ENCODE assay signal across 10 mouse cellular contexts in genomic region chr2:25194486-25195171, GRCm38 (mm10). TPM values are rescaled to one million over a fixed set of nuclear protein-coding genes. Genes with fewer than 3 reads are reported as not detected.
DNase-seq lines count a peak whose midpoint lies in the region; ATAC-seq and TF ChIP-seq lines count a peak whose summit lies in the region.
"Had no signal": no experiment of that assay in that cellular context is flagged by ENCODE, and none has a peak within 500 bp of the region (broad histone marks: within the 10 kb centered on the region; RNA-seq: fewer than 3 reads in every experiment).

No protein-coding gene starts in this region.

- peaks cover 26% of the 10 kb centered on the region for H3K4me1 ChIP-seq in lung, adult 2 months (ENCODE audit: control insufficient read depth, insufficient read depth, low read length)
- H3K4me1 ChIP-seq in liver, embryonic 16.5 days (ENCODE audit: control insufficient read depth, low read depth, low read length), result peaks cover 40% of the 10 kb centered on the region

- peak overlapping the region; percentile 71 for H3K4me2 ChIP-seq in liver, embryonic 16.5 days (ENCODE audit: low read depth, low read length)

- H3K9ac ChIP-seq in liver, embryonic 16.5 days (ENCODE audit: low read depth, low read length), result peak overlapping the region; percentile 61; the same call in 1 of the 2 replicates

- peak; percentile 29 for DNase-seq in lung, adult 2 months
- DNase-seq in lung, postnatal 10 days, result no peak
- peak; percentile 58 for DNase-seq in thymus, postnatal 0 days (ENCODE audit: low spot score)
- DNase-seq in cerebellum, adult 8-10 months, result no peak
- DNase-seq in layer of hippocampus, postnatal 36 days, result no peak

- TF ChIP-seq POLR2A in lung, adult 2 months (IDR thresholded peaks at IDR 0.05; ENCODE audit: borderline replicate concordance, extremely low read depth, low read depth, low read length), result 0 out of 2 replicates have a peak, but pooled peaks have one; percentile 28

- no peaks in the 10 kb centered on the region for H3K9me3 ChIP-seq in liver, embryonic 16.5 days (replicated peaks; ENCODE audit: control insufficient read depth, low read length)

- peak overlapping the region; percentile 4 for H3K4me3 ChIP-seq in lung, adult 2 months (replicated peaks; ENCODE audit: extremely low read depth, low read depth, low read length)
- H3K4me3 ChIP-seq in liver, embryonic 16.5 days (ENCODE audit: low read depth, low read length), result peak overlapping the region; percentile 54

- TF ChIP-seq CTCF in lung, adult 2 months (IDR thresholded peaks at IDR 0.05; ENCODE audit: insufficient read depth, low read length), result no peak

- peak overlapping the region; percentile 52 for H3K27ac ChIP-seq in liver, embryonic 16.5 days (ENCODE audit: low read length)

- no peaks in the 10 kb centered on the region for H3K27me3 ChIP-seq in liver, embryonic 16.5 days (ENCODE audit: control insufficient read depth, insufficient read depth, low read depth, low read length)

- 52% methylated on average over 17 of the region's 17 CpGs for WGBS in lung, adult 2 months
- WGBS in liver, embryonic 16.5 days (ENCODE audit: insufficient replicate concordance), result 35% methylated on average over 17 of the region's 17 CpGs

- H3K36me3 ChIP-seq in liver, embryonic 16.5 days (ENCODE audit: control insufficient read depth, insufficient read depth), result peaks cover 2% of the 10 kb centered on the region; the same call in 1 of the 2 replicates

- peak; percentile 29 for ATAC-seq in granulocyte monocyte progenitor cell, adult 5-6 weeks (replicated peaks; ENCODE audit: poor library complexity, severe bottlenecking)
- no peak for ATAC-seq in liver, embryonic 16.5 days (ENCODE audit: low read depth)
- no peak for ATAC-seq in megakaryocyte progenitor cell, adult 5-6 weeks (replicated peaks; ENCODE audit: poor library complexity)

RNA-seq across cellular contexts. Expression of gene Tor4a, which starts 2.1 kb away (rescaled TPM):
- 52.8 and 54.9 TPM in 2 replicates for polyA plus RNA-seq in lung, adult 2 months (2012; rRNA removed)
- 14.6 and 20.2 TPM in 2 replicates for total RNA-seq in granulocyte monocyte progenitor cell, adult 5-6 weeks (2014; fragmentation: Nextera tagmentation)
- total RNA-seq in granulocyte monocyte progenitor cell, adult 5-6 weeks (2017), result 14.7 and 16.4 TPM in 2 replicates
- 6.5 and 6.6 TPM in 2 replicates for polyA plus RNA-seq in liver, embryonic 16.5 days (2015; fragmentation: Nextera tagmentation; extraction: Ambion mirVana)
- polyA plus RNA-seq in thymus, postnatal 0 days (2015; fragmentation: Nextera tagmentation; extraction: Ambion mirVana), result 23.5 and 25.6 TPM in 2 replicates
- 11.4 and 12.5 TPM in 2 replicates for total RNA-seq in megakaryocyte progenitor cell, adult 5-6 weeks (2015)
- total RNA-seq in megakaryocyte progenitor cell, adult 5-6 weeks (2017), result 16.1 and 17.6 TPM in 2 replicates
- 1 to 10 TPM; 1.3 to 1.8 TPM for total RNA-seq in layer of hippocampus, postnatal 36 days (2021)

RNA-seq across cellular contexts. Expression of gene Nrarp, which starts 14.1 kb away (rescaled TPM):
- polyA plus RNA-seq in lung, adult 2 months (2012; rRNA removed), result 46.0 and 69.2 TPM in 2 replicates
- total RNA-seq in granulocyte monocyte progenitor cell, adult 5-6 weeks (2014; fragmentation: Nextera tagmentation), result 0.62 TPM in 1 of 2 replicates, not detected in the other
- 0.39 and 0.72 TPM in 2 replicates for total RNA-seq in granulocyte monocyte progenitor cell, adult 5-6 weeks (2017)
- polyA plus RNA-seq in liver, embryonic 16.5 days (2015; fragmentation: Nextera tagmentation; extraction: Ambion mirVana), result 1.1 and 1.3 TPM in 2 replicates
- polyA plus RNA-seq in thymus, postnatal 0 days (2015; fragmentation: Nextera tagmentation; extraction: Ambion mirVana), result 9.5 TPM in 2 replicates
- total RNA-seq in megakaryocyte progenitor cell, adult 5-6 weeks (2015), result 0.42 and 0.51 TPM in 2 replicates
- total RNA-seq in megakaryocyte progenitor cell, adult 5-6 weeks (2017), result 0.78 and 1.3 TPM in 2 replicates
- total RNA-seq in layer of hippocampus, postnatal 36 days (2021), result 10 to 100 TPM; 21.3 to 21.5 TPM

RNA-seq across cellular contexts. Expression of gene Nelfb, which starts 16.7 kb away (rescaled TPM):
- polyA plus RNA-seq in lung, adult 2 months (2012; rRNA removed), result 58.0 and 94.5 TPM in 2 replicates
- 58.5 and 79.5 TPM in 2 replicates for total RNA-seq in granulocyte monocyte progenitor cell, adult 5-6 weeks (2014; fragmentation: Nextera tagmentation)
- total RNA-seq in granulocyte monocyte progenitor cell, adult 5-6 weeks (2017), result 33.7 and 81.1 TPM in 2 replicates
- 33.9 and 34.9 TPM in 2 replicates for polyA plus RNA-seq in liver, embryonic 16.5 days (2015; fragmentation: Nextera tagmentation; extraction: Ambion mirVana)
- polyA plus RNA-seq in thymus, postnatal 0 days (2015; fragmentation: Nextera tagmentation; extraction: Ambion mirVana), result 73.3 and 78.1 TPM in 2 replicates
- total RNA-seq in megakaryocyte progenitor cell, adult 5-6 weeks (2015), result 23.7 and 28.9 TPM in 2 replicates
- 35.8 and 38.7 TPM in 2 replicates for total RNA-seq in megakaryocyte progenitor cell, adult 5-6 weeks (2017)
- 10 to 100 TPM; 55.1 to 58.1 TPM for total RNA-seq in layer of hippocampus, postnatal 36 days (2021)

RNA-seq across cellular contexts. Expression of gene Stpg3, which starts 19.8 kb away (rescaled TPM):
- not detected in 2 replicates for polyA plus RNA-seq in lung, adult 2 months (2012; rRNA removed)
- not detected in 2 replicates for total RNA-seq in granulocyte monocyte progenitor cell, adult 5-6 weeks (2014; fragmentation: Nextera tagmentation)
- total RNA-seq in granulocyte monocyte progenitor cell, adult 5-6 weeks (2017), result not detected in 2 replicates
- not detected in 2 replicates for polyA plus RNA-seq in liver, embryonic 16.5 days (2015; fragmentation: Nextera tagmentation; extraction: Ambion mirVana)
- polyA plus RNA-seq in thymus, postnatal 0 days (2015; fragmentation: Nextera tagmentation; extraction: Ambion mirVana), result 0.14 TPM in 1 of 2 replicates, not detected in the other
- 0.30 TPM in 1 of 2 replicates, not detected in the other for total RNA-seq in megakaryocyte progenitor cell, adult 5-6 weeks (2015)
- total RNA-seq in megakaryocyte progenitor cell, adult 5-6 weeks (2017), result 0.54 TPM in 1 of 2 replicates, not detected in the other
- total RNA-seq in layer of hippocampus, postnatal 36 days (2021), result not detected
- polyA plus RNA-seq: brain, embryonic 14.5 days; large intestine, adult 2 months had no signal

RNA-seq across cellular contexts. Expression of gene Fam166a, which starts 23.9 kb away (rescaled TPM):
- polyA plus RNA-seq in lung, adult 2 months (2012; rRNA removed), result 0.17 TPM in 1 of 2 replicates, not detected in the other
- not detected in 2 replicates for total RNA-seq in granulocyte monocyte progenitor cell, adult 5-6 weeks (2014; fragmentation: Nextera tagmentation)
- total RNA-seq in granulocyte monocyte progenitor cell, adult 5-6 weeks (2017), result not detected in 2 replicates
- polyA plus RNA-seq in liver, embryonic 16.5 days (2015; fragmentation: Nextera tagmentation; extraction: Ambion mirVana), result not detected in 2 replicates
- polyA plus RNA-seq in thymus, postnatal 0 days (2015; fragmentation: Nextera tagmentation; extraction: Ambion mirVana), result 0.34 TPM in 1 of 2 replicates, not detected in the other
- not detected in 2 replicates for total RNA-seq in megakaryocyte progenitor cell, adult 5-6 weeks (2015)
- total RNA-seq in megakaryocyte progenitor cell, adult 5-6 weeks (2017), result not detected in 2 replicates
- not detected for total RNA-seq in layer of hippocampus, postnatal 36 days (2021)
- polyA plus RNA-seq: large intestine, adult 2 months had no signal

Comparison
In these comparisons a context has a peak if more than half of its experiments do, and no peak if none do; other contexts are left out.
1. DNase-seq: peak in lung, adult 2 months (single experiment) and thymus, postnatal 0 days (single experiment); none in lung, postnatal 10 days (single experiment), cerebellum, adult 8-10 months (single experiment) and layer of hippocampus, postnatal 36 days (0 of 2).
2. RNA of gene Tor4a, which starts 2.1 kb away (total RNA-seq): 11.4 to 17.6 TPM in megakaryocyte progenitor cell, adult 5-6 weeks and 14.6 to 20.2 TPM in granulocyte monocyte progenitor cell, adult 5-6 weeks; 1.3 to 1.8 TPM in layer of hippocampus, postnatal 36 days; every median in the first group is over 4 times any median in the second.
3. RNA of gene Nrarp, which starts 14.1 kb away (total RNA-seq): 21.3 to 21.5 TPM in layer of hippocampus, postnatal 36 days; 0.42 to 1.3 TPM in megakaryocyte progenitor cell, adult 5-6 weeks and 0.39 to 0.72 TPM in granulocyte monocyte progenitor cell, adult 5-6 weeks; every median in the first group is over 4 times any median in the second.